Mouse (Mus musculus): ENCODE measurements around the gene Olfr52. TPM values are rescaled to one million over a fixed set of nuclear protein-coding genes. Genes with fewer than 3 reads are reported as not detected.

Gene Olfr52
- polyA plus RNA-seq (2012; fragmentation: generic; extraction: Trizol): not detected

DNA sequence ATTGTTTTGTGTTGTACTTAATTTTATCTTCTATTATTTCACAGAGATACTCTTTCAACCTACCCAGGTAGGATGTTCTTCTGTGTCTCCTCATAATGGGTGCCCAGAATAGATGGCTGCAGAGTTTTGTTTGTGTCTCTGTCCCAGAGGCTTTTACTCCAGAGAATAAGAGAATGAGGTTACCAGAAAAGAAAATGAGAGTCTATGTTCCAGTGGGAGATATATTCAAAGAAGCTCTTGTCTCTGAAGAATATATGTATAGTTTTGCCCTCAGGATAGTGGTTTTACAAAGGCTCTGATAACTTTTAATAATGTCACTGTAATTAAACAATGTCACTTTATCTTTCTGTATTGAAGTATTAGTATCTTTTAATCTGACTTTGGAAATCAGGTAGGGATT is at the start of gene Olfr52:
Olfr52 (minus strand) TSS at position 101 of the 400 bp plus-strand sequence.
- TF ChIP-seq SRF (IDR thresholded peaks at IDR 0.05; ENCODE audit: control insufficient read depth, insufficient read length, low read depth) (no peak), TCF12 (IDR thresholded peaks at IDR 0.05; ENCODE audit: insufficient read depth, poor library complexity, severe bottlenecking) (no peak), E2F4 (IDR thresholded peaks at IDR 0.05; ENCODE audit: insufficient read depth) (no peak), TCF3 (IDR thresholded peaks at IDR 0.05; ENCODE audit: insufficient read length, low read depth) (no peak), REST (IDR thresholded peaks at IDR 0.05; ENCODE audit: insufficient read depth, insufficient read length) (no peak), POLR2A (IDR thresholded peaks at IDR 0.05; ENCODE audit: insufficient read length, low read depth) (no peak), POLR2AphosphoS2 (IDR thresholded peaks at IDR 0.05; ENCODE audit: insufficient read length, low read depth) (no peak), USF1 (IDR thresholded peaks at IDR 0.05; ENCODE audit: low read depth) (no peak), MAX (IDR thresholded peaks at IDR 0.05; ENCODE audit: low read depth) (no peak), MYOG (IDR thresholded peaks at IDR 0.05; ENCODE audit: control insufficient read depth in 1 of 3, insufficient read depth in 1 of 3, insufficient read length in 2 of 3, low read depth in 2 of 3) (no peak), CEBPB (IDR thresholded peaks at IDR 0.05; ENCODE audit: insufficient read depth, poor library complexity, severe bottlenecking) (no peak), MYOD1 (IDR thresholded peaks at IDR 0.05; ENCODE audit: control insufficient read depth in 1 of 3, insufficient read length in 2 of 3, low read depth in 2 of 3) (no peak)
- Histone ChIP-seq H3K27me3 (ENCODE audit: control insufficient read depth, insufficient read depth, insufficient read length) (no peaks in the 10 kb centered on the region), H3ac (ENCODE audit: control insufficient read depth, insufficient read length) (no peak within 1 kb of the TSS), H3K79me2 (ENCODE audit: control insufficient read depth, insufficient read depth) (no peaks in the 10 kb centered on the region), H3K36me3 (ENCODE audit: control insufficient read depth, insufficient read depth) (no peaks in the 10 kb centered on the region), H3K4me2 (ENCODE audit: low read depth) (no peak within 1 kb of the TSS), H3K4me3 (no peak within 1 kb of the TSS)

DNA sequence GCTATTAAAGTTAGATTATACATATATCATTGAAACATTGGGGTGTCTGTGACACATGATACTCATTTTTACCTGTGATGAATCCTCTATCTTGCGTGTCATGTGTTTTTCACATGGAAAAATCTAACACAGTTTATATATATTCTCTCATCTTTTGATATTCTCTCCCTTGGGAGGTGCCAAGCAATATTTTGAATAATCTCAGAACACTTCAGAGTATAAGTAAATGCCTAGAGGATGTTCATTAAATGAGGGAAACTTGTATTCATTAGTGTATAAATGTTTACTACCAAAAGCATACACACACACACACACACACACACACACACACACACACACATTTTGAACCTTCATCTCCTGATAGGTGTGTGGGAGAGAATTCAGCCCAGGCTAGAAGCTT is 45.8 kb upstream of the Olfr52 start, which contains the start of gene Olfr1047:
Olfr1047 (minus strand) TSS at position 101 of the 400 bp plus-strand sequence.
- TF ChIP-seq SRF (IDR thresholded peaks at IDR 0.05; ENCODE audit: control insufficient read depth, insufficient read length, low read depth): no peak
- H3K4me3 ChIP-seq: no peak within 1 kb of the TSS
- H3K36me3 ChIP-seq (ENCODE audit: control insufficient read depth, insufficient read depth): no peaks in the 10 kb centered on the region
- H3ac ChIP-seq (ENCODE audit: control insufficient read depth, insufficient read length): no peak within 1 kb of the TSS
- H3K27me3 ChIP-seq (ENCODE audit: control insufficient read depth, insufficient read depth, insufficient read length): no peaks in the 10 kb centered on the region
- no peaks in the 10 kb centered on the region for H3K79me2 ChIP-seq (ENCODE audit: control insufficient read depth, insufficient read depth)
- no peak within 1 kb of the TSS for H3K4me2 ChIP-seq (ENCODE audit: low read depth)

DNA sequence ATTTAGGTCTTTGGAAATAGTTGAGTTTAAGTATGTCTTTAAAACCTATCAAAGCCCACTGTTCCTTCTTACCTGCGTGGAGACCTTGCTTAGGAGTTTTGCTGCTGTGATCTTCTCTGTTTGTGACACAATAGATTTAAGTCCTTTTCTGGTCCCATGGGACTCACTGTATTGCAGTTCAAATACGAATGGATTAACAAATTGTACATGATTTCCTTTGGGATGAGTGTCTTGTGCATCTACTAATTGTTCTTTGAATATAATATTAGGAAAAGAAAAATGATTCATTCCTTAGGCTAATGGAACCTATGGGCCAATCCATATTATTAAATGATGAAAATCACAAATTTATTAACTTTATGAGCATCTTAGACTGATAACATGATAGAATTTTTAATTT is 33.7 kb upstream of the Olfr52 start, which contains the start of gene Olfr1046:
Olfr1046 (minus strand) TSS at position 101 of the 400 bp plus-strand sequence.
- TF ChIP-seq USF1 (IDR thresholded peaks at IDR 0.05; ENCODE audit: low read depth) (no peak), POLR2AphosphoS2 (IDR thresholded peaks at IDR 0.05; ENCODE audit: insufficient read length, low read depth) (no peak), TCF3 (IDR thresholded peaks at IDR 0.05; ENCODE audit: insufficient read length, low read depth) (no peak), CEBPB (IDR thresholded peaks at IDR 0.05; ENCODE audit: insufficient read depth, poor library complexity, severe bottlenecking) (no peak), MYOG (IDR thresholded peaks at IDR 0.05; ENCODE audit: control insufficient read depth in 1 of 3, insufficient read depth in 1 of 3, insufficient read length in 2 of 3, low read depth in 2 of 3) (no peak), E2F4 (IDR thresholded peaks at IDR 0.05; ENCODE audit: insufficient read depth) (no peak), MYOD1 (IDR thresholded peaks at IDR 0.05; ENCODE audit: control insufficient read depth in 1 of 3, insufficient read length in 2 of 3, low read depth in 2 of 3) (no peak), TCF12 (IDR thresholded peaks at IDR 0.05; ENCODE audit: insufficient read depth, poor library complexity, severe bottlenecking) (no peak), POLR2A (IDR thresholded peaks at IDR 0.05; ENCODE audit: insufficient read length, low read depth) (no peak), MAX (IDR thresholded peaks at IDR 0.05; ENCODE audit: low read depth) (no peak), REST (IDR thresholded peaks at IDR 0.05; ENCODE audit: insufficient read depth, insufficient read length) (no peak), SRF (IDR thresholded peaks at IDR 0.05; ENCODE audit: control insufficient read depth, insufficient read length, low read depth) (no peak)
- no peak within 1 kb of the TSS for H3ac ChIP-seq (ENCODE audit: control insufficient read depth, insufficient read length)
- no peak within 1 kb of the TSS for H3K4me2 ChIP-seq (ENCODE audit: low read depth)
- H3K79me2 ChIP-seq (ENCODE audit: control insufficient read depth, insufficient read depth): no peaks in the 10 kb centered on the region
- no peaks in the 10 kb centered on the region for H3K27me3 ChIP-seq (ENCODE audit: control insufficient read depth, insufficient read depth, insufficient read length)
- no peaks in the 10 kb centered on the region for H3K36me3 ChIP-seq (ENCODE audit: control insufficient read depth, insufficient read depth)
- H3K4me3 ChIP-seq: no peak within 1 kb of the TSS

DNA sequence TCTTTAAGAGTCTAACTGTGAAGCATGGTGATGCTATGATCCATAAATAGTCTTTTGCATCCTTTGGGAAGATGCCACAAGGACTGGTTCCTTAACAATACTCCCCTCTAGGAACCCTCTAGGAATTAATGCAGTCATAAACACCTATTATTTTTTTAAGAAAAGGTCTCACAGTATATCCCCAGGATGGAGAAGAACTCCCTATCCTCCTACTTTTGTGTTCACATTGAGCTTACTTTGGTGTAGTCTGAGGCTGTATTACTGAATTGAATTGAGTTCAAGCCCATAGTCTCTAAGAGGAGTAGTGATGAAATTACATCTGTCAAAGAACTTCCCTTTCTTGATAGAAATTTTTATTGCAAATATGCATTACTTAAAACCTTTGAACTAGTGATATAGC is 17.4 kb upstream of the Olfr52 start, which contains the start of gene Olfr1045:
Olfr1045 (minus strand) TSS at position 101 of the 400 bp plus-strand sequence.
- Histone ChIP-seq H3ac (ENCODE audit: control insufficient read depth, insufficient read length) (no peak within 1 kb of the TSS), H3K36me3 (ENCODE audit: control insufficient read depth, insufficient read depth) (no peaks in the 10 kb centered on the region)
- no peak for TF ChIP-seq SRF (IDR thresholded peaks at IDR 0.05; ENCODE audit: control insufficient read depth, insufficient read length, low read depth)
- TF ChIP-seq E2F4 (IDR thresholded peaks at IDR 0.05; ENCODE audit: insufficient read depth): no peak
- no peak for TF ChIP-seq REST (IDR thresholded peaks at IDR 0.05; ENCODE audit: insufficient read depth, insufficient read length)
- TF ChIP-seq MAX (IDR thresholded peaks at IDR 0.05; ENCODE audit: low read depth): no peak
- no peak for TF ChIP-seq MYOG (IDR thresholded peaks at IDR 0.05; ENCODE audit: control insufficient read depth in 1 of 3, insufficient read depth in 1 of 3, insufficient read length in 2 of 3, low read depth in 2 of 3)
- no peak for TF ChIP-seq TCF3 (IDR thresholded peaks at IDR 0.05; ENCODE audit: insufficient read length, low read depth)

DNA sequence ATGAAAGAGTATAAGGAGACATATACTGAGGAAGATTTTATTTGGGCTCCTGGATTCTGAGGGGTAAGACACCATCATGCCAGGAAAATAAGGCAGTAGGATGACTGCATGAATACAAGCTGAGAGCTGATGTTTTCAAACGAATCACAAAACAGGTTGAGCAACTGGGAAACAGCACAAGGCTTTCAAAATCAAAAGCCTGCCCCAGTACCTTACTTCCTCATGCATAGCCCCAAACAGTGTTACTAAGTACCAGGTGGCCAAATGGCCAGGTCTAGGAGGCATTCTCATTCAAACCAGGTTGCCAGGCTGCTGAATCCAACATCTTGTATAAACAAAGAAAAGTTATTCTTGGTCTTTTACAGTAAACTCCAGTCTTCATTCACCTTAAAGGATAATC is 10.4 kb upstream of the Olfr52 start:
- Histone ChIP-seq H3K4me3 (no peak overlapping the region), H3K36me3 (ENCODE audit: control insufficient read depth, insufficient read depth) (no peaks in the 10 kb centered on the region), H3ac (ENCODE audit: control insufficient read depth, insufficient read length) (no peak overlapping the region), H3K27me3 (ENCODE audit: control insufficient read depth, insufficient read depth, insufficient read length) (no peaks in the 10 kb centered on the region), H3K4me2 (ENCODE audit: low read depth) (no peak overlapping the region), H3K79me2 (ENCODE audit: control insufficient read depth, insufficient read depth) (no peaks in the 10 kb centered on the region)
- no peak for TF ChIP-seq REST (IDR thresholded peaks at IDR 0.05; ENCODE audit: insufficient read depth, insufficient read length)

More for the DNA sequence above, 17.4 kb upstream of the Olfr52 start, which contains the start of gene Olfr1045:
- H3K27me3 ChIP-seq (ENCODE audit: control insufficient read depth, insufficient read depth, insufficient read length): no peaks in the 10 kb centered on the region
- no peak within 1 kb of the TSS for H3K4me2 ChIP-seq (ENCODE audit: low read depth)
- H3K4me3 ChIP-seq: no peak within 1 kb of the TSS
- H3K79me2 ChIP-seq (ENCODE audit: control insufficient read depth, insufficient read depth): no peaks in the 10 kb centered on the region

Measured in myocyte (in vitro differentiated cells).